Mouse (Mus musculus): ENCODE results near the gene Tmx1. TPM values are rescaled to one million over a fixed set of nuclear protein-coding genes. Genes with fewer than 3 reads are reported as not detected.
A peak's percentile ranks its signal among the peaks of the same experiment; 100 is the strongest.

Tmx1 gene
- total RNA-seq, 2 experiments from 2014 or later, result 67.6 to 118 TPM

DNA sequence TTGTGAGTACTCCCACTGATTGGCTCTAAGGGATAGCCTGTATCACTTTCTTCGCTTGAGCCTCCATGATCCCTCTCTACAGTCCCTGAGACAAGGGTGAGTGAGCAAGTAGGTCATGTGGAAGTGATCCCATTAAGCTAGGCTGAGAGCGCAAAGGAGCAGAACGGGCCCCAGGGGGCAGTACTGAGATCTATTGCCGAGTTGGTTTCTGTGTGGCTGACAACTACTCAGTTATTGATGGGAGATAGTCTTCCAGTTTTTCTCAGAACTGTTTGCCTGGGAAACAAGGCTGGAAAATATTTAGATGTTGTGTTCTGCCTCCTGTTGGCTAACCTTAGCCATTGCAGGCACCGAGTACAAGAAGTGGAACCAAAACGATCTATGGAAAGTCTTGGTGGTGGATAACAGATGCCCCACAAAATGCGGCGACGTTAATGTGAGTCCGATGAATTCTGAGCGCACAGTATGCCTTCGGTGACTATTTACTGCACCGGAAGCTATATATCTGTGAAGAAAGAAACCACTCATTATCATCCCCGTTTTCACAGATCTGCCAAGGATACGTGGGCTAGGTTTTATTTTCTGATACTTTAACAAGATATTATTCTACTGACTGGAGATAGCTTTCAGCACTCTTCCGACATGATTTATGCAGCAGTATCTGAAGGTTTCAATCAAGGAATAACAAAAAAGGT, 24.8 kb downstream of the Tmx1 start:
- ATAC-seq (replicated peaks; ENCODE audit: low FRiP score, poor library complexity, severe bottlenecking), result peak; percentile 91

DNA sequence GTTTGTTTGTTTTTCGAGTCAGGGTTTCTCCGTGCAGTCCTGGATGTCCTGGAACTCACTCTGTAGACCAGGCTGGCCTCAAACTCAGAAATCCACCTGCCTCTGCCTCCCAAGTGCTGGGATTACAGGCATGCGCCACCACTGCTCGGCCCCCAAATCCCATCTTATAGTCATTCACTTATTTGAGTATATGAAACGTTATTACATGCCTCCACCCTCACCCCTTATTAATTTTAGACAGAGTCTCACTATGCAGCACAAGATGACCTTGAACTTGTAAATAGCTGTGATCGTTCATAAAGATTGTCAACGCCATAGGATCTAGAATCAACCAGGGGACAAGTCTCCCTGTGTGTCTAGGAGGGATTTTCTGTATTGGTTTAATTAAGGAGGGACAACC, 33.1 kb downstream of the Tmx1 start:
- ATAC-seq (replicated peaks; ENCODE audit: low FRiP score, poor library complexity, severe bottlenecking), result no peak

DNA sequence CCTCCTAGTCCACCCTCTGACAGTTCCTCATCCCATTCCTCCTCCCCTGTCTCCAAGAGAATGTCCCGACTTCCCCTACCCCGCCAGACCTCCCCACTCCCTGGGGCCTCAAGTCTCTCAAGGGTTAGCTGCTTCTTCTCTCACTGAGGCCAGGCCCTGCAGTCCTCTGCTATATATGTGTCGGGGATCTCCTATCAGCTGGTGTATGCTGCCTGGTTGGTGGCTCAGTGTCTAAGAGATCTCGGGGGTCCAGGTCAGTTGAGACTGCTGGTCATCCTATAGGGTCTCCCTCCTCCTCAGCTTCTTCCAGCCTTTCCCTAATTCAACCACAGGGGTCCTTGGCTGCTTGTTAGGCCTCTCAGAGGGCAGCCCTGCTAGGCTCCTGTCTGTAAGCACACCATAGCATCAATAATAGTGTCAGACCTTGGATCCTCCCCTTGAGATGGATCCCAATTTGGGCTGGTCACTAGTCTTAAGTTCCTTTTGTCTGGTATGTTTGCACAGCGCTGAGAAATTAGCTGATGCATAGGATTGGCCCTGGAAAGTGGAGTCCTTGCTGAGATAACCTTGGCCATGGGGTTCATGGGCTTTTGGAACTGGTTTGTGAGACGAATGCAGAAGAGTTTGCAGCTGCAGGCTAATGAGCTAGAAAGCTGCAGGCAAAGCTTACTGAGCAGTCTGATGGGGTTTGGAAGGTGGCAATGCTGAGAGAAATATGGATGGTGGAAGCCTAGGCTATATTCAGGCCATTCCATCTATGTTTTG, 34.0 kb downstream of the Tmx1 start:
- ATAC-seq (replicated peaks; ENCODE audit: low FRiP score, poor library complexity, severe bottlenecking), result no peak

DNA sequence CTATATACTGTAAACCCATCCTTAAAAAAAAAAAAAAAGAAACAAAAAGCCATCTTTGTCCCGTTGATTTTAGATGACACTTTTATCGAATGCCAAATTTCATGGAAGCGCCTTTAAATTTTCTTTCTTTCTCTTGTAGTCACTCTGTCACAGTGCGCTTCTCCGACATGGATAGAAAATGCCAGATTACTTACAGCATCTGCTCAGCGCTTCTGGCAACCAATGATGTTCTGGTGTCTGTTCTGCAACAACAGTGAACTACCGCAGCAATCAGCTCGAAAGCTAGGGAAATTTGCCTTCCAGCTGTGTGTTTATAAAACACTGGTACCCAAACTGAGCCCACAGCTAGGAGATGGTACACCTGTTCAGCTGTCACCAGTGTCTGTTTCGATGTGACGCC, 39.5 kb downstream of the Tmx1 start:
- no peak for ATAC-seq (replicated peaks; ENCODE audit: low FRiP score, poor library complexity, severe bottlenecking)

DNA sequence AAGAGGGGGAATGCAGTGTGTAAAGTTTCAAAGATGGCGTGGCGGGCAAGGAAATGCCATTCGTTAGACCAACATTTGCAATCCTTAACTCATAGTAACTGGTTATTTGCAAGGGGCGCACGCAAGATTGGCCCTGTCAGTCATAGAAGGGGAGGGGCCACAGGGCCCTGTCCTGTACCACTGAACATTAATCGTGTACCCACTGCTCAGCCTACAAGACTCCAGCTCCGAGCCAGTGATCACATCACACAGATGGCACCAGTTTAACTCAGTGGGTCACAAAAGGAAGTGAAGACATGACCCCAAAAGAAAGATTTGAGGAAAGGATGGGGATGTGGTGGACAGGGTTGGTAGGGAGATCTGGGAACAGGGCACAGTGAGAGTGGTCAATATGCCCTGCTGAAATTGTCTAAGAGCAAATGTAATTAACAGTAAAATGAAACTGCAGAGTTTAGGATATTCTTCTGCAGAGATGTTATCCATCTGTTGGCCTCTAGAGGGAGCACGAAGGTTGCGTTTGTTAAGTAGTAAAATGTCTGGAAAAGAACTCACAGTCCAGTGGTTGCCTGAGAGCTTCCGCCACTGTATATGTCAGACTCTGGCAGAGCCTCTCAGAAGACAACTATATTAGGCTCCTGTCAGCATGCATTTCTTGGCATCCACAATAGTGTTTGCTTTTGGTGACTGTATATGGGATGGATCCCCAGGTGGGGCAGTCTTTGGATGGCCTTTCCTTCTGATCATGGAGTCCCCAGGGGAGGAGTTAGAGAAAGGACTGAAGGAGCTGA, 41.8 kb downstream of the Tmx1 start:
- peak; percentile 86 for ATAC-seq (replicated peaks; ENCODE audit: low FRiP score, poor library complexity, severe bottlenecking)

DNA sequence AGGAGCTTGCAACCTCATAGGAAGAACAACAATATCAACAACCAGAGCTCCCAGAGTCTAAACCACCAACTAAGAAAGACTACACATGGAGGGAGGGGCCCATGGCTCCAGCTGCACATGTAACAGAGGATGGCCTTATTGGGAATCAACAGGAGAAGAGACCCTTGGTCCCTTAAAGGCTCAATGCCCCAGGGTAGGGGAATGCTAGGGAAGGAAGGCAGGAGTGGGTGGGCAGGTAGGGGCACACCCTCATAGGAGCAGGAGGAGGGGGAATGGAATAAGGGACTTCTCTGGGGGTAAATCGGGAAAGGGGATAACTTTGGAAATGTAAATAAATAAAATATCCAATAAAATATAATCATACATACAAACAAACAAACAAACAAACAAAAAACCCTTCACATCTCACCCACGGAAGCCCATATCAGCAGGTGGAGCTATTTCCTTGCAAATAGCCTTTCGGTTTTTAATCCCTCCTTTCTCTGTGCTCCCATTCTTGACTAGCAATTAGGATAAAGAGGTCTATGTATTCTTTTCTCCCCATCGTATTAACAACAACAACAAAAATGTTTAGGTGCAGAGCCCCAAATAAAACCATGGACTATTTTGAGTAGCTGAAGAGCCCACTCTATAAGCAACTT, 42.5 kb downstream of the Tmx1 start:
- no peak for ATAC-seq (replicated peaks; ENCODE audit: low FRiP score, poor library complexity, severe bottlenecking)

DNA sequence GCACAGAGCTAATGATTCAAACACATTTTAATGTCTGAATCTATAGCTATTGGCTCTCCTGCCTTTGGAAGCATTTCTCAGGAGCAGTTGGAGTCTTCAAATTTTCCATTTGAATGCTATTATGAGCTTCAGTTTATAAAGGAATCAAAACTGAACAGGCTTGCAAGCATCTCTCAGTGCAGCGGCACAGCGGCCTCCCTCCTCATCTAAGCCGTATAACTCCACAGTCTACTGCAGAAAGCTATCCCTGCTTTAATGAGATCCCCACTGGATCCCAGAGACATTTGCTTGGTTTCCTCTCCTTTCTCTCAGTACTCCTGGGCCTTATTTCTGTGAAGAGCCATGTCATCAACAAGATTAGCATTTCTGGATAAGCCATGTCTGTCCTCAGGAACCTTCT, 45.2 kb downstream of the Tmx1 start:
- no peak for ATAC-seq (replicated peaks; ENCODE audit: low FRiP score, poor library complexity, severe bottlenecking)

DNA sequence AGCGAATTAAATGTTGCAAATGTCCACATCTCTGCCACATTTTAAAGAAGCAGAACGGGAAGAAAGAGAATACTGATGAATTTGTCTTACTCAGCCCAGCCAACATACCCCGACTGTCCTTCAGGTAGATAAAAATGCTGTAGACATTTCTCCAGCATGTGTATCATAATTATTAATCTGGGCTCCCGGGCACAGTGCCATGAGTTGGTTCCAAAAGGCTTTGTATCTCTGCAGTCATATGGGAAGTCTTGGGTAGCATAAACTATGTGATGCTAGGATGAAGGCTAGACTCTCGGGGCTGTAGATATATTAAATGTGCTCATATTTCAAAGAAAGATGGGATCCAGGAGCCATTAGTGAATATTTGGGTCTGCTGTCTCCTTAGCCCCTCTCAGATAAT, 53.1 kb downstream of the Tmx1 start:
- no peak for ATAC-seq (replicated peaks; ENCODE audit: low FRiP score, poor library complexity, severe bottlenecking)

DNA sequence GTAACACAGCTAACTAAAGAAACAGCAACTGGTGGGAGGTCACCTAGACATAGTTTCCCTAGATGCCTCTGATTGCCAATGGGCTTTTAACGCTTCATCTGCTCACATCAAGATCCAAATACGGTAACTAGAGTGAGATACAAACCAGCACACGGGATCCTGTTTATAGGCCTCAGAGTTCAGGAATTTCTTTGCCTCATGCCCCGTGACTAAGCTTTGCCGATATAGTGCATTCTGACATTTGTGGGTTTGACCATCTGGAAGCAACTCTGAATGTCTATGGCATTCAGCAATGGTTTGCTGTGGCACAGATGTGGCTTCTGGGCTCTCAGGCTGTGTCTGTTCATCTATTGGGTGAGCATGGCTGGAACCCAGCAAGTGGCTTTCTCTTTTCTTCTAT, 59.1 kb downstream of the Tmx1 start:
- ATAC-seq (replicated peaks; ENCODE audit: low FRiP score, poor library complexity, severe bottlenecking), result no peak

DNA sequence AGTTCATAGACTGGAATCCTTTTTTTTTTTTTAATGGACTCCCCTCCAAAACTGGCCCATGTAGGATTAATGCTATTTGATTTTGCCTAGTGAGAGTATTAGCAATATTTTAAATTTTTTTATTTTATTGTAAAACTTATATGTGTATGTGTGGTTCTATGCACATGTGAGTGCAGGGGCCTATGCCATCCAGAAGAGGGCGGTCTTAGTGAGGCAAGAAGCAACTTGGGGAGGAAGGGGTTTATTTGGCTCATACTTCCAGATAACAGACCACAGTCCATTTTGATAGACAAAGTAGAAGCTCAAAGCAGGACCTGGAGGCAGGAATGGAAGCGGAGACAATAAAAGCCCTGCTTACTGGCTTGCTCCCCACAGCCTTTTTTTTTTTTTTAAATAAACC, 59.5 kb downstream of the Tmx1 start:
- ATAC-seq (replicated peaks; ENCODE audit: low FRiP score, poor library complexity, severe bottlenecking), result no peak

Other genes with a start within 250 kb of the Tmx1 start
- gene Pygl, start 221.6 kb upstream of the Tmx1 start, total RNA-seq (2015; ENCODE audit: low replicate concordance), result 47.1 and 49.9 TPM in 2 replicates
- gene Pygl, start 221.6 kb upstream of the Tmx1 start, total RNA-seq (2017; ENCODE audit: low replicate concordance), result 68.0 and 92.1 TPM in 2 replicates
- gene Trim9, start 105.5 kb upstream of the Tmx1 start, total RNA-seq (2015; ENCODE audit: low replicate concordance), result not detected in 2 replicates
- 0.34 TPM in 1 of 2 replicates, not detected in the other for gene Trim9, start 105.5 kb upstream of the Tmx1 start, total RNA-seq (2017; ENCODE audit: low replicate concordance)

Data from erythroblast, adult 5-6 weeks (primary cell).